Mouse (Mus musculus) gastrocnemius, postnatal 10 days (tissue): ENCODE data around the gene Zfp575. TPM values are rescaled to one million over a fixed set of nuclear protein-coding genes. Genes with fewer than 3 reads are reported as not detected.
A peak's percentile ranks its signal among the peaks of the same experiment; 100 is the strongest.

Source experiments
- DNase-seq: peaks from one replicate; pipeline ENCODE4 v3.0.0; 2021; ENCODE audit warnings: mixed read lengths
- total RNA-seq, 2 experiments: library from RNA; stranded (reverse); gene quantifications; 2 replicates each; pipeline ENCODE4 v1.2.3; 2021

Gene Zfp575
- total RNA-seq, 2 experiments from 2014 or later = 0.59 to 0.95 TPM

DNA sequence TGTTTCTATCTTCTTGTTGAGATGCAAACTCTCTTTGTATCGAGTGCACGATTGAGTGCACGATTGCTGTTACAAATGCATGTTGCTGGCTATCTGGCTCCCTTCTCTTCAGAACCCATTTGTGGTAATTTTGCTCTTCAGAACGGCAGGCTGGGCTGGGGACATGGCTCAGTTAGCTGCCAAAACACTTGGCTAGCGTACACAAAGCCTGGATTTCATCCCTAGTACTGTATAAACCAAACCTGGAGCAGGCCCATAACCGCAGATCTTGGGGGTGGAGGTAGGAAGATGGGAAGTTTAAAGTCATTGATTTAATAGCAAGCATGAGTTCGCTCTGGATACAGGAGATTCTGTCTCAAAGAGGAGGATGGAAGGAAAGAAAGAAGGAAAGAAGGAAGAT, 18.1 kb upstream of the Zfp575 start:
- no peak for DNase-seq

DNA sequence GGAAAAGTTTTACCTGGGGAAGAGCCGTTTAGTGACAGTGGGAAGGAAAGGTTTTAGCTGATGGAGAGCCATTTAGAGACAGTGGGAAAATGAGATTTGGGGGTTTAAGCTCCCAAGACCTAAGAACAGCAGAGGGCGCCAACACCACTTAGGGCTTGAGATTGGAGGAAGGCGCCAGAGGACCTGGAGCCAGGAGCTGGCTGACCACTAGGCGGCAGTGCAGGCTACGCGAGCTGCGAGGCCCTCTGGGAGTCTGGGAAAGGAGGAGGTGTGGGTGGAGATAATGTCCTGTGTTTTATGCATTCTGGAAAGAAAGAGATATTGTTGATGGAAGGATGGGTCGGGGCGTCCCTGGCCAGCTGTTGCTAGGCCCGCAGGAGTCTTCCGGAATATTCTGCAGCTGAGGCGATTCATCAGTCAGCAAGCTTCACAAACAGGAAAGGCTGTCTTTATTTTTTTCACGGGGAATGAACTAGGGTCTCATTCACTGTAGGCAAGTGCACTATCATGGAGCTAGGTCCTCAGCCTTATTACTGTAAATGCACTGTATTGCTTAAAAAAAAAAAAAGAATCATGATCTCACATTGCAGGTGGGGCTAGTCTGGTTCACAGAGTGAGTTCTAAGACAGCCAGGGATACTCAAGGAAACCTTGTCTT, 13.6 kb upstream of the Zfp575 start:
- peak; percentile 99 for DNase-seq

DNA sequence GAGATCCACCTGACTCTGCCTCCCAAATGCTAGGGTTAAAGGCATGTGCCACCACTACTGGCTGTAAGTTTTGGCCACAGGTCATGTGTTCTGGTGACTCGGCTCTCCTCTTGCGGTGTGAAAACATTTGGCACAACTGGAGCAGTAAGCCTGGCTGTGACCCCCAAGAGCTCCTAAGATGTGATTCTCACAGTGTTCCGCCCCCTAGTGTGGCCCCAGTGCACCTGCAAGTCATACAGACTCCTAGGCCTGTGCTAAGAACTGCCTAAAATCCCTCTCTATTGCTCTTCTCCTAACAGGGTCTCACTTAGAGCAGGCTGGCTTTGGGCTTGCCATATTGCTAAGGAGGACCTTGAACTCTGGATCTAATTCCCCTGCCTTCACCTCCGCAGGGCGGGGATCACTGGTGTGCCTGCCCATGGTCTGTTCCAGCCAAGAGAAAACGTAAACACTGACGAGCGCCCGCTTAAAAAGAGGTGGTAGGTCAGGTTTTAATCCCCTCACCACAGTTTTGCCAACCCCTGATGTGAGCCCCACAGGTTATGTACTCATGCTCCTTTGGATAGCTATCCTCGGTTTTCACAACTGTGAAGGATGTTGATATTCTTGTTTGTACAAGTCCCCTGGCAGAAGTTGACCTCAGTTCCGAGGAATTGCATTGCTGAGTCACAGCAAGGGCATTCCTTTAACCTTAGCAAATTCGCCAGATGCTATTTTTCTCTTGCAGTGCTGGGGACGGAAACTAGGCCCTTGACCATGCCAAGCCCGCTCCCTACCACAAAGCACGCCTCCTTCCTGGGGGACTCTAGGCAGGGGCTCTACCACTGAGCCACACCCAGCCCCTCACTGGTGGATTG, 12.0 kb upstream of the Zfp575 start:
- no peak for DNase-seq

DNA sequence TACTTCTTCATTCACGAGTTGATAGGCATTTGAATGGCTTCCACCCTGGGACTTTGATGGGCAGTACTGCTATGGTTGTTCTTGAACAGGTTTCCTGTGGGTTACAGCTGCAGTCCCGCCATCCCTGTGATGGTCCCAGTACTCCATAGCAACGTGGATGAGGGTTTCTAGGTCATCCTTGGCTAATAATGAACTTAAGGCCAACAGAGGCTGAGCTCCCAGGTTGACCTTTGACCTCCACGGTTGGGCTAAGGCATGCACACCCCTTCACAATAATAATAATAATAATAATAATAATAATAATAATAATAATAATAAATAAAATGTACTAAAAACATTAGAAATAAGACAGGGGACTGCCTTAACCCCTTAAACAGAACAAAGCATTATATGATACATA, 10.7 kb upstream of the Zfp575 start:
- no peak for DNase-seq

DNA sequence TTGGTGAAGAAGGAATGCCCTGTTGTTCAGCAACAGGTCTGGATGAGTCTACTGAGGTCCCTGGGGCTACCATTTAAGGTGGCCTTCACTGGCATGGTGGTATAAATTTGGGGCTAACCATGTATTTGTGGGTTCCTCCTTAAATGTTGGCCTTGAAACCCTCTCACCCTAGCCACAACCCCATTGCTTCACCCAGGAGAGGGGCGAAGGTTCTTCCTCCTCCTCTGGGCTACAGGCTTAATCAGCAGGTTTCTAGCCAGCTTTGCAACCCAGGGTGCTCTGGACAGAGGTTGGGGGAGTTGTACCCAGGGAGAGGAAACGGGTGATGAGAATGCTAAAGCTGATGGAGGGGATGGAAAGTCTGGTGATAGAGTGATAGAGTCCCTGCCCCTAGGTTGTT, 8.0 kb upstream of the Zfp575 start:
- DNase-seq = no peak

DNA sequence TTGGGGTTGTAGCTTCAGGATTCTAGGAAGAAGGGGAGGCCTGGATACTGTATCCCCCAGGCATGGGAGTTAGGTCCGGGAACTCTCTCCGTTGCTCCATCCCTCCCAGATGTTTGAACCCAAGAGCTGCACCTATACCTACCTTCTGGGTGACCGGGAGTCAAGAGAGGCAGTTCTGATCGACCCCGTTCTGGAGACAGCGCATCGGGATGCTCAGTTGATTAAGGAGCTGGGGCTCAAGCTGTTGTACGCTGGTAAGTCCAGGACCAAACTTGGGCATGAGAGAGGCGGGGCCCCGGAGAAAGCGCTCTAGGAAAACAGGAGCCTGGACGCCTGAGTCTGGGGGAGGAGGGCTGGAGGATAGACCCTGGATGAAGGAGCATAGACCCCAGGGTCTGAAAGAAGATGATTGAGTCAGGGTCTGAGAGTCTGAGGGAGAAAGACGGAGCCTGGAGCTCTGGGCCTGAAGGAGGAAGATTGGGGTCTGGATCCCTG, 6.9 kb upstream of the Zfp575 start:
- no peak for DNase-seq

DNA sequence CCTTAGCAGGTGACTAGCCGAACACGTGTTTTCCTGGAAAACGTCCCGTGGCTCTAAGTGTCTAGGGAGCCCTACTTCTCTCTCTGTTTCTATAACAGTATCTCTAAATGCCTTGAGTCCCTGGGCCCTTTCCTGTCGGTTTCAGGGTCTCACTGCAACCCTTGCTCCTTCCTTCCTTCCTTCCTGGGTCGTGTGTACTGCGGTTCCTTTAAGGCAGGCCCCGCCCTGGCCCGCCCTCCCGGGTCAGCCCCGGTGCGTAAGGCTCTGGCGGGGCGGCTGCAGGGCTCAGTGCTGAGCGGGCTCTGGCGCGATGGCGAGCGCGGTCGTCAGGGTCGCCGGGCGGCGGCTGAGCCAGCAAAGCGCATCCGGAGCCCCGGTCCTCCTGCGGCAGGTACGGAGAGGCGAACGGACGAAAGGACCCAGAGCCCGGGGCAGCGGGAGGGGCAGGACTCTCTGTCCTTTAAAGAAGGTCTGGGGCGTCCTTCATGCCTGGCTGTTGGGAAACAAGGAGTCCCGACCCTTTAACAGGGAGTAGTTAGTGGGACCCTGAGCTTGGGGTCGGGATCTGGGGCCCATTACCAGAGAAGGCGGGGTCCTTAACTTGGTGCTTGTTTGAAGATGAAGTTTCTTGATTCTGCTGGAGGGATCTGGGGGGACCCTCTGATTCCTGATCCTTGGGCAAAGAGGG, 6.3 kb upstream of the Zfp575 start:
- peak; percentile 74 for DNase-seq

DNA sequence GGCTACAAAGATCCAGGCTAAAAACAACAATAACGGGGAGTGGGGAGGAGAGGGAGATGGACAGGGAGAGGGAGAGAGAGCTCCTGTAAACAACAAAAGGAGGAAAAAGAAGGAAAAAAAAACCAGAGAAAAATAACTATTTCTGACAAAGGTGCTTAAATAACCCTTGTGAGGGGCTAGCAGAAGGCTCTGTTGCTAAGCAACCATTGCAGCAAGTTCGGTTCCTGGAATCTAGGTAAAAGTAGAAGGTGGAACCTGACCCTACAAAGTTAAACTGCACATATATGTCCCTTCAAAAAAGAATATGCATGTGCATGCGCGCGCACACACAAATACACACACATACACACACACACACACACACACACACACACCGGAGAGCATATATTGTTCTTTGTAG, 5.3 kb upstream of the Zfp575 start:
- DNase-seq = no peak

DNA sequence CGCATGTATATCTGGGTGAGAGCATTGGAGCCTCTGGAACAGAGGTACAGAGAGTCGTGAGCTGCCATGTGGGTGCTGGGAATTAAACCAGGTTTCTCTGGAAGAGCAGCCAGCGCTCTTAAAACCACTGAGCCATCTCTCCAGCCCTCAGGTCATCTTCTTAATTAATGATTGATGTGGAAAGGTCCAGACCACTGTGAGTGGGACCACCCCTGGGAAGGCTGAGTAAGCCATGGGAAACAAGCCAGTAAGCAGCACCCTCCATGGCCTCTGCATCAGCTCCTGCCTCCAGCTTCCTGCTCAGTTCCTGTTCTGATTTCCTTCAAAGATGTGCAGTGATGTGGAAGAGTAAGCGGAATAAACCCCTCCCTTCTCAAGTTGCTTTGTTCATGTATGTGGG, 4.7 kb upstream of the Zfp575 start:
- DNase-seq = no peak

DNA sequence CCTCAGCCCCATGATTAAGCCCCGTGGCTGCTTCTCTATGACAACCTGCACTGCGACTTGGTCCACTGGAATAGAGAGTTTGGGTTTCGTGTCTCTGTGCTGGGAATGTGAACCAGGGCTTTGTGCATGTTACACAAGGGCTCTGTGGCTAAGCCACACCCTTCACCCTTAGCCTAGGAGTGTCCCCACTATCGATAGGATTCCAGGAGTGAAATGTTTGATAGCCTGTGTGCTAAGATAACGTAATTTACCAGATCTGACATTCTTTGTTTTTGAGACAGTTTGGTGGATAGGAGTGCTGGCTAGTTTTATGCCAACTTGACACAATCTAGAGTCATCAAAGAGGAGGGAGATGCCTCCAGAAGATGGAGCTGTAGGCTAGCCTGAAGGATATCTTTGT, 4.3 kb upstream of the Zfp575 start:
- DNase-seq = no peak

DNA sequence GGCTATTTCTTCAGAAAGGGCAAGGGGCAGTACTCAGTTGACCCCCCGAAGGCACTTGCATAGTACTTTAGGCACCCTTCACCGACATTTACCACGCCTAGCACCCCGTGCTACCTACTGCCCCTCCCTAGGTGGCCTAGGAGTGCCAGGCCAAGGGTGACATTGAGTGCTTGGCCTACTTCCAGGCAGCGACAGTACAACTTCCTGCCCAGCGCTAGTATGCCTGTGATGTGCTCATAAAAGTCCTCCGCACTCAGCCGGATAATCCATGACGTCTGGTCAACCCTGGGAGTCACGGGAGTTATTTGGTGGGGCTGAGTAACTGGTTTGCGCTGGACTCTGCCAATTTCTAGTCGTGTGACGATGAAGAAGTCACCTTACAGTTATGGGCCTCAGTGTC, 895 bp upstream of the Zfp575 start:
- no peak for DNase-seq

DNA sequence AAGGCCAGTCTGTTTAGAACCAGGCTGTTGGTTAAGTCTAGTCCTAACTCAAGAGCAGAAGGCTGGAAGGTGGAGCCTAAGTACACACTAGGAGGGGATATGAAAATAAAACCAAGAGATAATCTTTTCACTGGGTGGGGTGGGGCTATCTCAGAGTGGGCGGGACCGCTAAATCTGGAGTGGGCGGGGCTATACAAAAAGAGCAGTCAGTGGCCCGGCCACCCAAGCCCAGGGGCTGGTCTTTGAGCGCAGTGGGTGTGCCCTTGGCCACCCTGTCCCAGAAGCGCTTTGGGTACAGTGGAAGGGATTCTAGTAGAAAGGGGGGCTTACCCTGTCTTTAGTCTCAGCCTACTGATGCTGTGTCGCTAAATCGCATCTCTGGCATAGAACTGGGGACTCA, 613 bp downstream of the Zfp575 start:
- no peak for DNase-seq

DNA sequence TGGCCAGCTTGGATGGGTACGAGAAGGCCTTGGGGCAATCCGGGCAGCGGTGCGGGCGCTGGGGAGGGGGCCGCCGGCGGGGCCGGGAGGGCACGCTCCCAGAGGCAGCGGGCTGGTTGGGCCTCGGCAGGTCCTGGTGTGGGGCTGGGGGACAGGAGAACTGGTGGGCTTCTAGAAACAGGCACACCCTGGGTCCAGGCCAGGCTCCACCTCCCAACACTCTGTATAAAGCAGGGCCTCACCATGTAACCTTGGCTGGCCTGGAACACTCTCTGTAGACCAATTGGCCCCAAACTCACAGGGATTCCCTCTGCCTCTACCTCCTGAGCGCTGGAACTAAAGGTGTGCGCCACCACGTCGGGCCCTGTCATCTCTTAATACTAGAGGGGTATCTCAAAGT, 1.4 kb downstream of the Zfp575 start:
- no peak for DNase-seq

DNA sequence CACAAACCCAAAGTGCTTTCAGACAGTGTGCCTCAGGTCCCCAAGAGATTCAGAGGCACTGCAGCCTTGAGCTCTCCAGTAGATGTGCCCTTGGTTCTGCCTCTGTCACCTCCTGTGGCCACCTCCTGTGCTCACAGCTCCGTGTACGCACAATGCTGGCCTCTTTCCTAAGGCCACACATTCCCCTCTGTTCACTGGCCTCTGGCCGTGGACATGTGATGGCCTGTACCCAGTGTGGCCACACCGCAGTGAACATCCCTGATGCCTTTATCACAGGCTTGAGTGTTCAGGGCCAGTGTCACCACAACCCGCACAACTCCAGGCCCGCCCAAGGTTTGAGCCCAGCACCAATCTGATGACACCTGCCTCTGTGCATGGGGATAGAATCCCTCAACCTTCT, 2.6 kb downstream of the Zfp575 start:
- no peak for DNase-seq

DNA sequence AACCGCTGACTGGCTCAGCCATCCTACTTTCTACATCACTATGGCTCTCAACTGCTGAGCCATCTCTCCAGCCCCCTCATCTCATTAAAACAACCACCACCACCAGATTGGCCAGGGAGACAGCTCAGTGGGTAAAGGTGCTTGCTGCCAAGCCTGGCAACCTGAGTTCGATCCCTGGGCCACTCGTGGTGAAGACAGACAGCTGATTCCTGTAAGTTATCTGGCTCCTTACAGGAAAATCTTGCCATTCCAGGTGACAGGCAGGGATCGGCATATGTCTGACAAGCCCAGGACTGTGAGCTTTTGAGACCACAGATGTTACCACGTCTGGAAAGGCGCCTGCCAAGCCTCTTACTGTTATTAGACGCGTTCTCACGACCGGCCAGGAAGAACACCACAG, 9.6 kb downstream of the Zfp575 start:
- no peak for DNase-seq

DNA sequence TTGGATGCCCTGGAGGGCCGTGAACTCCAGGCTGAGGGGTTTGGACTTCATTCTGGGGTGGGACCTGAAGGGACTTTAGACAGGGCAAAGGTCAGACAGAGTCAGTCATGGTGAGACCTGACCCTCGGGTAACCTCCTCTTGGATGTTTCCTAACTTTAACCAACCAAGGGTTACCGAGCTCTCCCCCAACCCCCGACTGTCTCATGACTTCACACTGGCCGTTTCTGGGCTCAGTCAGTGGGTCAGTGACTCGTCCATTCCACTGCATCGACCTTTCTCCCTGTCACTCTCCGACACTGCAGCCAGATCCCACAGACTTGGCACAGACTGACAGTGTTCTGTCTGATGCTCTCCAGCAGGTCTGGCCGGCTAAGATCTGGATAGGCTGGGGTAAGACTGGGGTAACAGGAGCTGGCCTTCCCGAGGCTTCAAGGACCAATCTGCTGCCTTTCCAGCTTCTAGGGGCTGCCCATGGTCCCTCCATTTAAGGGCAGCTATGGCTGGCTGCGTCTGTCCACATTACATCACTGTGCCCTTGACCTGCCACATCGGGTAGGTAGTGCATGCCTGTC, 13.1 kb downstream of the Zfp575 start:
- DNase-seq = no peak

DNA sequence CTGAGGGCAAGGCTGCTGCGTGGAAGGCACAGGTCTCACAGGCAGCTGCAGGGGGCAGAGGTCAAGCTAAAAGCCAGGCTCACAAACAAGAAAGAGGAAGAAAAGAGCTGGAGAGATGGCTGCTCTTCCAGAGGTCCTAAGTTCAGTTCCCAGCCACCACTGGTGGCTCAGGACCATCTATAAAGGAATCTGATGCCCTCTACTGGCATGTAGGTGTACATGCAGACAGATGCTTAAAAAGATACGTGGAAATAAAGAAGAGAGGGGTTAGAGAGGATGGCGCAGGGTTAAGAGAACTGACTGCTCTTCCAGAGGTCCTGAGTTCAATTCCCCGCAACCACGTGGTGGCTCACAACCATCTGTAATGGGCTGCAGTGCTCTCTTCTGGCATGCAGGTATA, 15.0 kb downstream of the Zfp575 start:
- no peak for DNase-seq

DNA sequence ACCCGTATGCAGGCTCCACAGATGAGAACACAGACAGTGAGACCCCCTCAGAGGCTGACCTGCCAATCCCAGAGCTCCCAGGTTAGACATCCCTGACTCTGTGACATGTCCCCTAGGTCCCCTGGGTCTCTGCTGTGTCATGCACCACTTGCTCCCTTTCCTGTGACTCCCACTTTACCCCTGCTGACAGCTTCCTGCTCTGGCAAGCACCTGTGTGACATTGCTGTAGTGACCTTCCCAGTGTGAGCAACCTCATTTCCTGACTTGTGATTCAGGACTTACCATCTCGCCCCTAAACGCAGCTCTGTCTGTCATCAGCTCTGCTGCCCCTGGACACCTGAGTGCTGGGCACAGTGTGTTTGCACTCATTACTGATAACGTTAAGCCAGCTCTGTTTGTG, 16.4 kb downstream of the Zfp575 start:
- no peak for DNase-seq

DNA sequence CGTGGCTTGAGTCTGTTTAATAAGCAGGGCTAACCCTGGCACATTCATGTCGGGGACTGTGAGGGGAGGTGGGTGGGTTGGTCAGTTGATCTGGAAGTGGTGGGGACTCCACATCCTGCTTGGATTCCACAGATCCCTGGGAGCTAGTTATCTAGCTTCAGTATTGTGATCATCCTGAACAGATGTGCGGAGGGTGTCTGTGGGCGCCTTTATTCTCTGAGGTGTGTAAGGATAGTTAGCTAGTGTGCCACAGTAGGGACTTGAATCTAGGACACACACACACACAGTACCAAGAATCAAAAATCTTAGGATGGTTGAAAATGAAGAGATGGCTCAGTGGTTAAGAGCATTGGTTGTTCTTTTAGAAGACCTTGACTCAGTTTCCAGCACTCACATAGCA, 18.9 kb downstream of the Zfp575 start:
- no peak for DNase-seq

DNA sequence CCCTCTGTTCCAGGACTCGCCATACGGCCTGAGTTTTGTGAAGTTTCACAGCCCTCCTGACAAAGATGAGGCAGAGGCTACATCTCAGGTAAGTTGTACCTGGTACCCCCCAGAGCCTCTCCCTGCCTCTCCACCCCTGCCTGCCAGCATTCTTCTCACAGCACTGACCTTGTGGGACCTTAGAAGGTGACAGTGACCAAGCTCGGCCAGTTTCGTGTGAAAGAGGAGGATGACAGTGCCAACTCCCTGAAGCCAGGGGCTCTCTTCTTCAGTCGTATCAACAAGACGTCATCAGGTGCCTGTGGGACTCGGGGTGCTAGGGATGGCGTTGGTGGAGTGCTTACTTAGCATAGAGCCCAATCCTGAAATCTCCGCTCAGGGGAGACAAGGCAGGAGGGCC, 21.2 kb downstream of the Zfp575 start:
- no peak for DNase-seq

DNA sequence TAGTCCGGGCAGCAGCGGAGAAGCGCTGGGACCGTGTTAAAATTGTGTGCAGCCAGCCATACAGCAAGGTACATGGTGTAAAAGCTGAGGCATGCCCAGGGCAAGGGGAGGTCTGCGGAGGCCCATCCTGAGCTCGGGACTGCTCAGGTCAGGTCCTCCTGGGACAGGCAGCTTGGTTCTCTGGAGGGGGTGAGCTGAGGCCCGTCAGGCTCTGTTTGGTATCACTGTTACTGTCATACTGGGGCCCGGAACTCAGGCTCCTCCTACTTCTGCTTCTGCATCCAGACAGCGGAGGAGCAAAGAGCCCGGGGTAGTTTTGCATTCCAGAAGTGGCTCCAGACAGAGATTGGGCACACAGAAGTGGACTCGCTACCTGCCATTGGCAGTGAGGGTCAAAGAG, 21.8 kb downstream of the Zfp575 start:
- DNase-seq = no peak

DNA sequence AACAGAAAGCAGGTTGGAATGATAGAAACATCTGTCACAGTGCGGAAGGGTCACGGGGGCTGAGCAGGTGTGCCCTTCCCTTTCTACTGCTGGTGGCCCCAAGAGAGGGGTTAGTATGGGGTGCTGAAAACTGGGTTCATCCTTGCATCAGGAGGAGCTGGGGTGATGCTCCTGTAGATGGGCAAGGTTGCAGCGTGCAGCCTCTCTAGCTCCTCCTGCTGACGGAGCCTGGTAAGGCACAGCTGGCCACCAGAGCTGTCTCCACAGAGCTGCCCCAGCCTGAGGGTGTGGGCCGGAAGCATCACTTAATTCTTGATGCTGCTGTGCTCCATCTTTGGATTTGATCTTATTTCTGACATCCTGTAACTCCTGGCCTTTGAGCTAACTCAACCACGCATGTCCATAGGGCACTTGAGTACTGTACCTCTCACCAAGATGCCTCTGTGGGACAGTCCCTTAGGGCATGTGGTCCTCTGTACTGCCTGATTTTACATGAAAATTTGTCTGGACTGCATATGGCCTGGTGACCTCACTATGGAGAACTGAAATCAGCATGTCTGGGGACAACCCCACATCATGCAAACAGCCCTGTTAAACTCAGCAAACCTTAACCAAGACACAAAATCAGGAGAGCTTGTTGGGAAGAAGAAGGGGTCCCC, 22.7 kb downstream of the Zfp575 start:
- DNase-seq = peak; percentile 87

DNA sequence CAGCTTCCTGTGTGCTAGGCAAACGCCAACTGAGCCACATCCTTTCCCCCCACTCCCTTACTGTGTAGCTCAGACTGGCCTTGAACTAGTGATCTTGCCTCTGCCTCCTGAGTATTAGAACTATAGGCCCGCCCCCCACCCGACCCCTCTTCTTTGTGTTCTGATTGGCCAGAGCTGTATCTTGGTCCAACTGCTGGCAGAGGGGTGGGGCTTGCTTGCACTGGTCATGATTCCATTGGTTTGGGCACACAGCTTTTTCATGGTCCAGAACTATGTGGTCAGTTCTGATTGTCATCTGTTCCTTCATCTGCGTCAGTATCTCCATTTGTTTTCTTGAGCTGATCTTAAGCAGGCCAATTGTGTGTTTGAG, 23.6 kb downstream of the Zfp575 start:
- no peak for DNase-seq
